Mouse (Mus musculus): ENCODE data around the gene Asb5. TPM values are rescaled to one million over a fixed set of nuclear protein-coding genes. Genes with fewer than 3 reads are reported as not detected.

The Asb5 gene
- total and polyA plus RNA-seq, 3 experiments, result not detected

- dilution Hi-C loops (cut with MboI; ENCODE audit: extremely low pct_ligation_motif_present, extremely low pct_unique_long_range_greater_than_20kb, low sequenced_read_pairs), result no loop called here
- Histone ChIP-seq H3K4me1 (ENCODE audit: control insufficient read depth in 1 of 2, insufficient read depth in 2 of 2) (peaks cover 0 to 6% of the 10 kb centered on the region in 2 experiments; a peak in 2 of 4 replicates), H3K36me3 (replicated peaks in 1 of 2; ENCODE audit: control insufficient read depth in 1 of 2, insufficient read depth in 1 of 2, low read length in 1 of 2) (no peaks in the 10 kb centered on the region), H3K9me3 (replicated peaks; ENCODE audit: low read length) (no peaks in the 10 kb centered on the region), H3K9ac (ENCODE audit: insufficient read depth, low read depth) (no peak overlapping the region), H3K27ac (ENCODE audit: insufficient read depth, low read depth) (no peak overlapping the region), H3K4me2 (ENCODE audit: insufficient read depth, low read depth, poor library complexity, severe bottlenecking) (no peak overlapping the region), H3K79me2 (replicated peaks; ENCODE audit: control insufficient read depth, extremely low read depth, insufficient read depth, poor library complexity, severe bottlenecking) (no peaks in the 10 kb centered on the region), H3K27me3 (replicated peaks) (no peaks in the 10 kb centered on the region), H3K4me3 (replicated peaks in 1 of 3; ENCODE audit: low read depth in 2 of 3, low read length in 2 of 3, poor library complexity in 1 of 3) (no peak overlapping the region)
- TF ChIP-seq E2F4 (IDR thresholded peaks at IDR 0.05; ENCODE audit: insufficient replicate concordance, low read depth, low read length) (no peak), USF1 (IDR thresholded peaks at IDR 0.05; ENCODE audit: low read depth, low read length) (no peak), CTCF (conservative IDR thresholded peaks at IDR 0.05 in 1 of 2, IDR thresholded peaks at IDR 0.05 in 1 of 2; ENCODE audit: low read depth in 2 of 2, low read length in 2 of 2) (peak; percentile 33 to 62; a peak in 3 of 4 replicates), NELFE (IDR thresholded peaks at IDR 0.05; ENCODE audit: low read depth, low read length) (no peak), CHD1 (IDR thresholded peaks at IDR 0.05; ENCODE audit: low read depth, low read length) (no peak), ELF1 (IDR thresholded peaks at IDR 0.05; ENCODE audit: low read depth, low read length) (no peak), GABPA (IDR thresholded peaks at IDR 0.05; ENCODE audit: insufficient replicate concordance, low read depth, low read length) (no peak), UBTF (IDR thresholded peaks at IDR 0.05; ENCODE audit: low read depth, low read length) (no peak), RCOR1 (conservative IDR thresholded peaks at IDR 0.05; ENCODE audit: low read depth, low read length) (no peak), ZKSCAN1 (IDR thresholded peaks at IDR 0.05; ENCODE audit: borderline replicate concordance, low read depth, low read length) (no peak), NRF1 (IDR thresholded peaks at IDR 0.05; ENCODE audit: low read depth, low read length) (no peak), TCF12 (IDR thresholded peaks at IDR 0.05; ENCODE audit: low read depth, low read length) (no peak), EP300 (IDR thresholded peaks at IDR 0.05; ENCODE audit: low read length) (no peak), ZMIZ1 (IDR thresholded peaks at IDR 0.05; ENCODE audit: low read depth, low read length) (no peak), CHD2 (IDR thresholded peaks at IDR 0.05; ENCODE audit: low read length) (no peak), POLR2A (IDR thresholded peaks at IDR 0.05; ENCODE audit: low read depth, low read length) (no peak), ZC3H11A (IDR thresholded peaks at IDR 0.05; ENCODE audit: low read depth, low read length) (no peak), ETS1 (conservative IDR thresholded peaks at IDR 0.05; ENCODE audit: low read depth, low read length) (no peak), MEF2A (IDR thresholded peaks at IDR 0.05; ENCODE audit: borderline replicate concordance, low read depth, low read length) (no peak), MAZ (IDR thresholded peaks at IDR 0.05; ENCODE audit: low read depth, low read length) (no peak), MYC (IDR thresholded peaks at IDR 0.05; ENCODE audit: low read depth, low read length) (no peak), ZNF384 (IDR thresholded peaks at IDR 0.05; ENCODE audit: low read depth, low read length) (no peak), MAX (IDR thresholded peaks at IDR 0.05; ENCODE audit: low read length) (no peak), SMC3 (IDR thresholded peaks at IDR 0.05; ENCODE audit: low read depth, low read length) (peak; percentile 48), PAX5 (IDR thresholded peaks at IDR 0.05; ENCODE audit: low read length) (no peak), RAD21 (IDR thresholded peaks at IDR 0.05; ENCODE audit: low read depth, low read length) (peak; percentile 37)
- DNase-seq (ENCODE audit: extremely low read depth), result no peak
- in situ Hi-C loops (cut with MboI; ENCODE audit: low pct_ligation_motif_present, low pct_unique_long_range_greater_than_20kb, low sequenced_read_pairs), result no loop called here
Measured at GRCm38 (mm10) chr8:54537285-54537684, 7.9 kb downstream of the Asb5 start.

All from CH12.LX (cell line).